Mouse (Mus musculus) granulocyte monocyte progenitor cell, adult 5-6 weeks (primary cell): Measurements from ENCODE around the gene Dnah11. TPM values are rescaled to one million over a fixed set of nuclear protein-coding genes. Genes with fewer than 3 reads are reported as not detected.
"Not testable (repeated sequence)": the region's sequence is repeated elsewhere in the genome, so short reads cannot be mapped to it uniquely, and the experiment has no call there.

ENCODE experiments used
- ATAC-seq: replicated peaks from 2 replicates; pipeline ENCODE4 v1.8.0; 2016; ENCODE audit warnings: mild to moderate bottlenecking, moderate TSS enrichment, inconsistent platforms; ENCODE audit not compliant: poor library complexity, severe bottlenecking
- total RNA-seq, 2 experiments: library from RNA; stranded (forward) in 1 of 2; stranded (reverse) in 1 of 2; fragments of 200-712, 200-1000 nt in 1 of 2; fragments of >200 nt in 1 of 2; fragmentation: Nextera tagmentation in 1 of 2; gene quantifications; 2 replicates each; pipeline ENCODE4 v1.2.3; 2014 to 2017

The Dnah11 gene
- total RNA-seq, 2 experiments from 2014 or later = under 0.01 TPM; not detected in 1

- ATAC-seq = peak; percentile 91
Measured at GRCm38 (mm10) chr12:117993499-117993898, 205.3 kb downstream of the Dnah11 start.

GRCm38 (mm10) chr12:117989018-117989828, 209.6 kb downstream of the Dnah11 start:
- ATAC-seq = no peak

GRCm38 (mm10) chr12:117980315-117980714, 218.5 kb downstream of the Dnah11 start:
- no peak for ATAC-seq

- ATAC-seq = no peak
Measured at GRCm38 (mm10) chr12:117973712-117974111, 225.1 kb downstream of the Dnah11 start.

- ATAC-seq = no peak
Measured at GRCm38 (mm10) chr12:117962698-117963097, 236.1 kb downstream of the Dnah11 start.

- peak; percentile 27; the same call in 1 of the 2 replicates for ATAC-seq
Measured at GRCm38 (mm10) chr12:117959213-117959612, 239.6 kb downstream of the Dnah11 start.

GRCm38 (mm10) chr12:117946823-117947704, 251.8 kb downstream of the Dnah11 start:
- ATAC-seq = peak; percentile 59

- ATAC-seq = no peak
Measured at GRCm38 (mm10) chr12:117941947-117942346, 256.9 kb downstream of the Dnah11 start.

GRCm38 (mm10) chr12:117938214-117938613, 260.6 kb downstream of the Dnah11 start:
- no peak for ATAC-seq

GRCm38 (mm10) chr12:117932026-117932425, 266.8 kb downstream of the Dnah11 start:
- ATAC-seq = no peak

GRCm38 (mm10) chr12:117929768-117930167, 269.1 kb downstream of the Dnah11 start:
- no peak for ATAC-seq

- ATAC-seq = no peak
Measured at GRCm38 (mm10) chr12:117915826-117916588, 282.8 kb downstream of the Dnah11 start.

GRCm38 (mm10) chr12:117914613-117915245, 284.1 kb downstream of the Dnah11 start:
- ATAC-seq = no peak

GRCm38 (mm10) chr12:117911396-117911795, 287.4 kb downstream of the Dnah11 start:
- ATAC-seq = no peak

GRCm38 (mm10) chr12:117905232-117905840, 293.5 kb downstream of the Dnah11 start:
- ATAC-seq = 0 out of 2 replicates have a peak, but pooled peaks have one; percentile 37

- ATAC-seq = no peak
Measured at GRCm38 (mm10) chr12:117903671-117904070, 295.2 kb downstream of the Dnah11 start.

- not testable (repeated sequence) for ATAC-seq
Measured at GRCm38 (mm10) chr12:117901352-117901751, 297.5 kb downstream of the Dnah11 start.

GRCm38 (mm10) chr12:117900798-117901197, 298.0 kb downstream of the Dnah11 start:
- ATAC-seq = not testable (repeated sequence)

- ATAC-seq = no peak
Measured at GRCm38 (mm10) chr12:117887422-117887821, 311.4 kb downstream of the Dnah11 start.
